Mouse (Mus musculus) forebrain, embryonic 16.5 days (tissue): ENCODE measurements around the gene Ift27. TPM values are rescaled to one million over a fixed set of nuclear protein-coding genes. Genes with fewer than 3 reads are reported as not detected.

Experiments
- ATAC-seq: fragments of 200-750 bp; cut with Nextera tagmentation; 2 replicates; pipeline ENCODE4 v1.8.0; 2017; ENCODE audit warnings: mild to moderate bottlenecking, moderate library complexity
- H3K27ac ChIP-seq: fragments of 300-500 bp; sonication (generic); 2 replicates; pipeline ENCODE4 v1.5.1; 2014; ENCODE audit warnings: low read length, control low read depth
- H3K27me3 ChIP-seq: fragments of 300-500 bp; sonication (generic); replicated peaks from 2 replicates; pipeline ENCODE4 v1.6.1; 2014; ENCODE audit warnings: low read length; ENCODE audit not compliant: control insufficient read depth, insufficient read depth
- H3K36me3 ChIP-seq: fragments of 300-500 bp; sonication (generic); 2 replicates; pipeline ENCODE4 v1.6.1; 2014; ENCODE audit not compliant: control insufficient read depth, insufficient read depth
- H3K4me1 ChIP-seq: fragments of 300-500 bp; sonication (generic); replicated peaks from 2 replicates; pipeline ENCODE4 v1.6.1; 2014; ENCODE audit warnings: low read length; ENCODE audit not compliant: control insufficient read depth, insufficient read depth
- H3K4me2 ChIP-seq: fragments of 300-500 bp; sonication (generic); 2 replicates; pipeline ENCODE4 v1.6.1; 2014; ENCODE audit warnings: mild to moderate bottlenecking, low read length, control low read depth
- H3K4me3 ChIP-seq: fragments of 300-500 bp; sonication (generic); replicated peaks from 2 replicates; pipeline ENCODE4 v1.5.1; 2014; ENCODE audit warnings: mild to moderate bottlenecking, low read length, control low read depth
- H3K9ac ChIP-seq: fragments of 300-500 bp; sonication (generic); replicated peaks from 2 replicates; pipeline ENCODE4 v1.6.1; 2014; ENCODE audit warnings: low read depth, low read length, control low read depth
- H3K9me3 ChIP-seq: fragments of 300-500 bp; sonication (generic); 2 replicates; pipeline ENCODE4 v1.6.1; 2016; ENCODE audit warnings: low read length; ENCODE audit not compliant: control insufficient read depth
- WGBS: fragments of 180-500 bp; shearing (Covaris S2); extraction: QIAGEN DNeasy Blood & Tissue Kit; methylation state at CpG from one replicate; pipeline ENCODE4 v1.1.7; 2014; 5-methylcytosine and 5-hydroxymethylcytosine counted together
- polyA plus RNA-seq: library from polyadenylated mRNA; unstranded; fragments of >200 nt; fragmentation: Nextera tagmentation; extraction: Ambion mirVana; gene quantifications from 2 replicates; pipeline ENCODE4 v1.2.1, GENCODE M21; 2015

Gene Ift27
- polyA plus RNA-seq, 1 experiment from 2014 or later, result 113 TPM

DNA sequence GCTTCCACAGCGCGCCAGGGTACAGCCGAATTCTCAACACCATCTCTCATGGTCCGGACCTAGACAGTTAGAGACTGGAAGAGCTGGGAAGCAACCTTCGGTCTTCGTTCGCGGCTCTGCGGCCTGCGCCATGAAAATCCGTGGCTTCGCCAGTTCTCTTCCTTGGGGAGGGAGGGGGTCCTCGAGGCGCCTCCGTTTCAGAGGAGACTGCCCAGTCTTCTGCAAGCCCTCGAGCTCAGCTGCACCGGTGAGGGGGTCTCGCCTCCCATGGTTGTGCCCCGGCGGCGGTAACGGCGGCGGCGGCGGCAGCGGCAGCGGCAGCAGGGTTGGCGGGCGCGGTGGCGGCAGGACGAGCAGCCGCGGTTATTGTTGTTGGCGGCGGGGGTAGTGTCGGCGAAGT, 54.7 kb downstream of the Ift27 start:
- Histone ChIP-seq H3K4me1 (peaks cover 25% of the 10 kb centered on the region), H3K4me3 (peak overlapping the region; percentile 73), H3K9ac (peak overlapping the region; percentile 87), H3K4me2 (peak overlapping the region; percentile 80), H3K36me3 (no peaks in the 10 kb centered on the region), H3K9me3 (no peaks in the 10 kb centered on the region), H3K27ac (peak overlapping the region; percentile 69), H3K27me3 (no peaks in the 10 kb centered on the region)
- peak; percentile 49 for ATAC-seq
- WGBS, result 2% methylated on average over 39 of the region's 39 CpGs

DNA sequence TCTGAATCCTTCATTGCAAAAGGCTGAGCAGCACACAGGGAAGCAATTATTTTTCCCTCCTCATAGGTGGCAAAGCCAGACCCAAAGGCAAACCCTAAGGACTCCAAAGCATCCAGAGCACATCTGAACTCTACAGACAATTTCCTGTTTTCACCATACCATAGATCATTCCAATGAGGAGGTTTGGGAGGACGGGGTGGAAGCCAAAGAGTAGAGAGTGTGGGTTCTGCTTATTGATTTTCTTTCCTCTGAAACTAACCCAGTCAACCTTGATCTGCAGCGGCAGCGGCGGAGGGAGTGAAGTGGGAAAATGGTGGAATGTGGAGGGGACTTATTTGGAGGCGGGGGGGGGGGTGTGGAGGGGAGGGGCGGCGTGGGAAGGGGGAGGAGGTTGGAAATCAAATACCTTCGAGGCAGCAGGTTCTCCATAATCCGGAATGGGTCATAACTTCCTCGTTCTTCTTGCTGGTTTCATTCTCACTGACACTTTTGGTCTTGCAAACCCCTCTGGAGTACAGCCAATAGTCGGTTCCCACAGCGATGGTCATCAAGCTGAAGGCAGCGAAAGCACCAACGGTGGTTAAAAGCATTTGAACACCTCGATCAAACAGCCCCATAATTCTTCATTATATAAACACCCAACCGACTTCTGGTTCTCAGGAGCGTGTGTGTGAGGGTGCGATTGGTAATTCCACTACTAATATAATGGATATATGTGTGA, 55.5 kb downstream of the Ift27 start:
- H3K4me3 ChIP-seq, result peak overlapping the region; percentile 73
- no peak for ATAC-seq
- no peaks in the 10 kb centered on the region for H3K36me3 ChIP-seq
- peak overlapping the region; percentile 80 for H3K4me2 ChIP-seq
- H3K4me1 ChIP-seq, result peaks cover 25% of the 10 kb centered on the region
- H3K27ac ChIP-seq, result no peak overlapping the region
- no peaks in the 10 kb centered on the region for H3K27me3 ChIP-seq
- WGBS, result 62% methylated on average over 17 of the region's 18 CpGs
- H3K9me3 ChIP-seq, result no peaks in the 10 kb centered on the region
- no peak overlapping the region for H3K9ac ChIP-seq

- Histone ChIP-seq H3K27me3 (no peaks in the 10 kb centered on the region), H3K4me3 (peak overlapping the region; percentile 73), H3K9me3 (no peaks in the 10 kb centered on the region), H3K4me2 (peak overlapping the region; percentile 80), H3K4me1 (peaks cover 25% of the 10 kb centered on the region), H3K27ac (no peak overlapping the region), H3K9ac (no peak overlapping the region), H3K36me3 (no peaks in the 10 kb centered on the region)
- WGBS, result 83% methylated on average over 16 of the region's 16 CpGs
- ATAC-seq, result no peak
Measured at GRCm38 (mm10) chr15:78117731-78118130, 56.2 kb downstream of the Ift27 start.

GRCm38 (mm10) chr15:78116936-78117335, 57.0 kb downstream of the Ift27 start:
- no peaks in the 10 kb centered on the region for H3K36me3 ChIP-seq
- H3K9me3 ChIP-seq, result no peaks in the 10 kb centered on the region
- ATAC-seq, result 0 out of 2 replicates have a peak, but pooled peaks have one; percentile 5
- H3K4me2 ChIP-seq, result peak overlapping the region; percentile 80
- H3K9ac ChIP-seq, result peak overlapping the region; percentile 30; the same call in 1 of the 2 replicates
- WGBS, result 27% methylated on average over 10 of the region's 10 CpGs
- no peaks in the 10 kb centered on the region for H3K27me3 ChIP-seq
- H3K4me3 ChIP-seq, result peak overlapping the region; percentile 73
- H3K4me1 ChIP-seq, result peaks cover 25% of the 10 kb centered on the region
- 0 out of 2 replicates have a peak overlapping the region, but pooled peaks have one; percentile 34 for H3K27ac ChIP-seq

- WGBS, result 49% methylated on average over 10 of the region's 10 CpGs
Measured at GRCm38 (mm10) chr15:78116244-78116643, 57.7 kb downstream of the Ift27 start.

More at GRCm38 (mm10) chr15:78116244-78116643, 57.7 kb downstream of the Ift27 start:
- ATAC-seq, result no peak
- Histone ChIP-seq H3K4me1 (peaks cover 25% of the 10 kb centered on the region), H3K9me3 (no peaks in the 10 kb centered on the region), H3K4me3 (peak overlapping the region; percentile 73), H3K36me3 (no peaks in the 10 kb centered on the region), H3K27ac (no peak overlapping the region), H3K27me3 (no peaks in the 10 kb centered on the region), H3K4me2 (peak overlapping the region; percentile 80), H3K9ac (0 out of 2 replicates have a peak overlapping the region, but pooled peaks have one; percentile 5)

Other genes starting within 250 kb of the Ift27 start
- gene Txn2, start 245.1 kb downstream of the Ift27 start, polyA plus RNA-seq, result 222 and 237 TPM in 2 replicates
- gene Foxred2, start 217.4 kb downstream of the Ift27 start, polyA plus RNA-seq, result 16.8 and 17.3 TPM in 2 replicates
- 180 and 207 TPM in 2 replicates for gene Eif3d, start 203.3 kb downstream of the Ift27 start, polyA plus RNA-seq
- gene Cacng2, start 54.1 kb downstream of the Ift27 start, polyA plus RNA-seq, result 6.9 and 7.1 TPM in 2 replicates
- not detected in 2 replicates for gene Pvalb, start 32.3 kb upstream of the Ift27 start, polyA plus RNA-seq
- 0.53 and 0.83 TPM in 2 replicates for gene Ncf4, start 70.7 kb upstream of the Ift27 start, polyA plus RNA-seq
- gene Csf2rb2, start 131.6 kb upstream of the Ift27 start, polyA plus RNA-seq, result 0.06 and 0.15 TPM in 2 replicates
- 0.27 and 0.65 TPM in 2 replicates for gene Csf2rb, start 151.6 kb upstream of the Ift27 start, polyA plus RNA-seq
- not detected in 2 replicates for gene Tex33, start 221.8 kb upstream of the Ift27 start, polyA plus RNA-seq
- gene Tst, start 231.8 kb upstream of the Ift27 start, polyA plus RNA-seq, result 25.1 and 28.4 TPM in 2 replicates
- 4.4 and 5.0 TPM in 2 replicates for gene Mpst, start 232.3 kb upstream of the Ift27 start, polyA plus RNA-seq